Mouse (Mus musculus): Measurements from ENCODE around the gene Vgll3. TPM values are rescaled to one million over a fixed set of nuclear protein-coding genes. Genes with fewer than 3 reads are reported as not detected.

Vgll3 gene
- under 1 TPM in 1 of 2 experiments, not detected in 1; 0.11 TPM for total RNA-seq (2023)

DNA sequence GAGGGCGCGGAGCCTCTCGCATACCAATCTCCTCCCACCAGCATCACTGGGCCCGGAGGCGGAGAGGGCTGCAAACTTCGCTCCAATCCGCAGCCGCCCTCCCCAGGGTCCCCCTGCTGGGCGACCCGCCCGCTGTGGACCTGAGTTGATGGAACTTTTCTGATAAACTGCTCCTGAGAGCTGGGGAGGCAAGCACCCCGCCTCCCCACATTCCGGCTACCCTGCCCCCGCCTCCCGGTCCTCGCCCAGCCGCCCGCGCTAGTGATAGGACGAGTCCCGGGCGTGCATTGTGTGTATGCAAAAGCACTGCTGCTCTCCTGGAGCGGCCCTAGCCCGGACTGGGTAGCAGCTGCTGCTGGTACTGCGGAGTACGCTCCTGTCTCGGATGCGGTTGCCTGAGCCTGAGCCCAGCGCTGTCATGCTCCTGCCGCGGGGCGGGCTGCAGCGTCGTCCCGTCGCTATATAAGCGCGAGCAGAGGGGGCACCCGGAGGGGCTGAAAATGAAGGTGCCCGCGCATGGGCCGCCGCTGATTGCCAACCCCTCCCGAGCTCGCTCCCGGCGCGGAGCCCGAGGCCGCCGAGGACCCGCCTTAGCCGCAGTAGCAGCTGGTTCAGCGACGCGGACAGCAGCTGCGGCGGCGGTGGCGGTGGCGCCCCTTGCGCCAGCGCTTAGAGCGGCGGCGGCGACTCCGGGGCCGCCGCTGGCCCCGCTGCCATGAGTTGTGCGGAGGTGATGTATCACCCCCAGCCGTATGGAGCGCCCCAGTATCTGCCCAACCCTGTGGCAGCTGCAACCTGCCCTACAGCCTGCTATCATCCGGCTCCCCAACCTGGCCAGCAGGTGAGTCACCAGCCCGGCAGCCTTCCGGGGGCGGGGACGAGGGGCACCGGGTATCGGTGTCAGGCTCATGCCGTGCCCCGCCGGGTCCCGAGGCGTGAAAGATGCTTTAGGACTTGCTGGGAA is at the start of gene Vgll3:
TSS of gene Vgll3 (plus strand) at position 340 of the 964 bp plus-strand sequence.

All from neutrophil, adult 59 days (primary cell).